Mouse (Mus musculus) fibroblast of lung, adult 2 months (primary cell): Measurements from ENCODE around the gene Ccno.
"Not testable (repeated sequence)": the region's sequence is repeated elsewhere in the genome, so short reads cannot be mapped to it uniquely, and the experiment has no call there.

Experiments
- DNase-seq: peaks from one replicate; pipeline ENCODE4 v3.0.0-alpha.2; 2011; ENCODE audit warnings: low read depth

The Ccno gene

GRCm38 (mm10) chr13:113000576-113001318 is 13.1 kb downstream of the Ccno start:
- DNase-seq = no peak

GRCm38 (mm10) chr13:113012683-113013082 is 25.1 kb downstream of the Ccno start:
- DNase-seq = no peak

GRCm38 (mm10) chr13:113013174-113013953 is 25.8 kb downstream of the Ccno start:
- not testable (repeated sequence) for DNase-seq

GRCm38 (mm10) chr13:113021521-113021920 is 33.9 kb downstream of the Ccno start:
- DNase-seq = no peak

GRCm38 (mm10) chr13:113022467-113022866 is 34.9 kb downstream of the Ccno start:
- DNase-seq = no peak

GRCm38 (mm10) chr13:113023274-113024143 is 35.9 kb downstream of the Ccno start:
- no peak for DNase-seq

GRCm38 (mm10) chr13:113031351-113031750 is 43.7 kb downstream of the Ccno start:
- no peak for DNase-seq

- no peak for DNase-seq
Observed at GRCm38 (mm10) chr13:113031792-113032571, 44.4 kb downstream of the Ccno start.

GRCm38 (mm10) chr13:113032831-113033230 is 45.2 kb downstream of the Ccno start:
- DNase-seq = no peak

GRCm38 (mm10) chr13:113034271-113034886 is 46.8 kb downstream of the Ccno start:
- no peak for DNase-seq

GRCm38 (mm10) chr13:113034950-113035421 is 47.4 kb downstream of the Ccno start, which contains the start of gene Cdc20b:
TSS of gene Cdc20b (plus strand) at chr13:113035111.
- DNase-seq = no peak

- peak; percentile 56 for DNase-seq
Observed at GRCm38 (mm10) chr13:113035852-113036251, 48.2 kb downstream of the Ccno start.
